Mouse (Mus musculus): ENCODE measurements at regions not wholly inside any gene's neighbourhood (a gene's known extent, or its start where the extent isn't known, plus 50 kb on each side); places are given as distances from the start of the nearest gene placed in this dataset.

GRCm38 (mm10) chr11:113133407-113133806, 351.4 kb downstream of the Sox9 start:
- Histone ChIP-seq H3K4me2 (ENCODE audit: insufficient read depth, low read depth, poor library complexity, severe bottlenecking) (no peak overlapping the region), H3K4me1 (ENCODE audit: control insufficient read depth in 1 of 2, insufficient read depth in 2 of 2) (peaks cover 0 to 28% of the 10 kb centered on the region in 2 experiments; a peak in 3 of 4 replicates), H3K9me3 (replicated peaks; ENCODE audit: low read length) (no peaks in the 10 kb centered on the region), H3K27me3 (replicated peaks) (no peaks in the 10 kb centered on the region), H3K4me3 (replicated peaks in 1 of 3; ENCODE audit: low read depth in 2 of 3, low read length in 2 of 3, poor library complexity in 1 of 3) (no peak overlapping the region), H3K27ac (ENCODE audit: insufficient read depth, low read depth) (no peak overlapping the region), H3K36me3 (replicated peaks in 1 of 2; ENCODE audit: control insufficient read depth in 1 of 2, insufficient read depth in 1 of 2, low read length in 1 of 2) (peaks cover 0 to 54% of the 10 kb centered on the region in 2 experiments), H3K9ac (ENCODE audit: insufficient read depth, low read depth) (no peak overlapping the region), H3K79me2 (replicated peaks; ENCODE audit: control insufficient read depth, extremely low read depth, insufficient read depth, poor library complexity, severe bottlenecking) (no peaks in the 10 kb centered on the region)
- no peak for TF ChIP-seq CTCF (conservative IDR thresholded peaks at IDR 0.05 in 1 of 2, IDR thresholded peaks at IDR 0.05 in 1 of 2; ENCODE audit: low read depth in 2 of 2, low read length in 2 of 2)
- TF ChIP-seq CHD2 (IDR thresholded peaks at IDR 0.05; ENCODE audit: low read length), result no peak
- TF ChIP-seq USF2 (conservative IDR thresholded peaks at IDR 0.05; ENCODE audit: low read depth, low read length), result no peak
- no peak for TF ChIP-seq ZC3H11A (IDR thresholded peaks at IDR 0.05; ENCODE audit: low read depth, low read length)
- TF ChIP-seq MAFK (IDR thresholded peaks at IDR 0.05; ENCODE audit: insufficient replicate concordance, low read length), result no peak
- no peak for TF ChIP-seq TCF12 (IDR thresholded peaks at IDR 0.05; ENCODE audit: low read depth, low read length)
- TF ChIP-seq KAT2A (IDR thresholded peaks at IDR 0.05; ENCODE audit: insufficient replicate concordance, low read length), result no peak
- TF ChIP-seq JUND (conservative IDR thresholded peaks at IDR 0.05; ENCODE audit: low read depth, low read length), result no peak
- no peak for TF ChIP-seq NRF1 (IDR thresholded peaks at IDR 0.05; ENCODE audit: low read depth, low read length)
- TF ChIP-seq E2F4 (IDR thresholded peaks at IDR 0.05; ENCODE audit: insufficient replicate concordance, low read depth, low read length), result no peak
- TF ChIP-seq ETS1 (conservative IDR thresholded peaks at IDR 0.05; ENCODE audit: low read depth, low read length), result no peak
- no peak for TF ChIP-seq NELFE (IDR thresholded peaks at IDR 0.05; ENCODE audit: low read depth, low read length)
- TF ChIP-seq SIN3A (IDR thresholded peaks at IDR 0.05; ENCODE audit: low read length), result no peak
- no peak for TF ChIP-seq UBTF (IDR thresholded peaks at IDR 0.05; ENCODE audit: low read depth, low read length)
- TF ChIP-seq CHD1 (IDR thresholded peaks at IDR 0.05; ENCODE audit: low read depth, low read length), result no peak
- TF ChIP-seq ZKSCAN1 (IDR thresholded peaks at IDR 0.05; ENCODE audit: borderline replicate concordance, low read depth, low read length), result no peak
- TF ChIP-seq ZNF384 (IDR thresholded peaks at IDR 0.05; ENCODE audit: low read depth, low read length), result no peak
- TF ChIP-seq SMC3 (IDR thresholded peaks at IDR 0.05; ENCODE audit: low read depth, low read length), result no peak
- TF ChIP-seq RAD21 (IDR thresholded peaks at IDR 0.05; ENCODE audit: low read depth, low read length), result no peak
- no peak for TF ChIP-seq MEF2A (IDR thresholded peaks at IDR 0.05; ENCODE audit: borderline replicate concordance, low read depth, low read length)
- dilution Hi-C loops (cut with MboI; ENCODE audit: extremely low pct_ligation_motif_present, extremely low pct_unique_long_range_greater_than_20kb, low sequenced_read_pairs), result no loop called here
- in situ Hi-C loops (cut with MboI; ENCODE audit: low pct_ligation_motif_present, low pct_unique_long_range_greater_than_20kb, low sequenced_read_pairs), result no loop called here
- no peak for DNase-seq (ENCODE audit: extremely low read depth)

GRCm38 (mm10) chr11:113135261-113135660, 353.2 kb downstream of the Sox9 start:
- Histone ChIP-seq H3K9ac (ENCODE audit: insufficient read depth, low read depth) (no peak overlapping the region), H3K9me3 (replicated peaks; ENCODE audit: low read length) (no peaks in the 10 kb centered on the region), H3K79me2 (replicated peaks; ENCODE audit: control insufficient read depth, extremely low read depth, insufficient read depth, poor library complexity, severe bottlenecking) (no peaks in the 10 kb centered on the region), H3K27me3 (replicated peaks) (no peaks in the 10 kb centered on the region), H3K36me3 (replicated peaks in 1 of 2; ENCODE audit: control insufficient read depth in 1 of 2, insufficient read depth in 1 of 2, low read length in 1 of 2) (peaks cover 0 to 41% of the 10 kb centered on the region in 2 experiments), H3K4me1 (ENCODE audit: control insufficient read depth in 1 of 2, insufficient read depth in 2 of 2) (peaks cover 0 to 28% of the 10 kb centered on the region in 2 experiments; a peak in 3 of 4 replicates), H3K4me2 (ENCODE audit: insufficient read depth, low read depth, poor library complexity, severe bottlenecking) (no peak overlapping the region), H3K27ac (ENCODE audit: insufficient read depth, low read depth) (no peak overlapping the region), H3K4me3 (replicated peaks in 1 of 3; ENCODE audit: low read depth in 2 of 3, low read length in 2 of 3, poor library complexity in 1 of 3) (no peak overlapping the region)
- dilution Hi-C loops (cut with MboI; ENCODE audit: extremely low pct_ligation_motif_present, extremely low pct_unique_long_range_greater_than_20kb, low sequenced_read_pairs), result no loop called here
- in situ Hi-C loops (cut with MboI; ENCODE audit: low pct_ligation_motif_present, low pct_unique_long_range_greater_than_20kb, low sequenced_read_pairs), result no loop called here
- TF ChIP-seq UBTF (IDR thresholded peaks at IDR 0.05; ENCODE audit: low read depth, low read length) (no peak), MAFK (IDR thresholded peaks at IDR 0.05; ENCODE audit: insufficient replicate concordance, low read length) (0 out of 2 replicates have a peak, but pooled peaks have one; percentile 33), RCOR1 (conservative IDR thresholded peaks at IDR 0.05; ENCODE audit: low read depth, low read length) (no peak)
- DNase-seq (ENCODE audit: extremely low read depth), result peak; percentile 16
